Mouse (Mus musculus) olfactory bulb, adult 2 months (tissue): Measurements from ENCODE around the gene Rrp7a.

Experiments used
- CTCF ChIP-seq: fragments of 200-500 bp; IDR thresholded peaks from 2 replicates; pipeline ENCODE4 v1.5.1; 2012; ENCODE audit warnings: low read depth, mild to moderate bottlenecking, low read length, moderate library complexity; ENCODE audit not compliant: insufficient read depth
- POLR2A ChIP-seq: fragments of 200-500 bp; IDR thresholded peaks from 2 replicates; pipeline ENCODE4 v1.6.1; 2012; ENCODE audit warnings: mild to moderate bottlenecking, low read depth, low read length, moderate library complexity; ENCODE audit not compliant: insufficient read depth

DNA sequence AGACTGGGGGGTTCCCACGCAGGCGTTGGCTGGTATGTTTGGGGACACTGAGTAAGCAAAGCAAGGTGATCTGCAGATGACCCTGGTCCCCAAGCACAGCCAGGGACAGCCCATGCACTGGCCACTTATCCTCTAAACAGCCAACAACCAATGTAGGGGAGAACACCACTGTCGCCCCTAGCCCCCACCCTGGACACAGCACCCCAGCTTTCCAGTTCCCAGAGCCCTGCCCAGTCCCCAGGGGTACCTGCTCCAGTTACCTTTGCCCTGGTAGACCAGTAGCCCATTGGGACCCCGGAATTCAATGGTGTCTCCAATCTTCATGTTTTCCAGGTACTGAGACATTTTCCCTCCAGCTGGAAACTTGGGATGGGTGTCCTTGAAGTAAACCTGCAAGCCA lies 38.0 kb upstream of the Rrp7a start:
- no peak for TF ChIP-seq CTCF
- TF ChIP-seq POLR2A: no peak
